Mouse (Mus musculus) megakaryocyte, embryonic 14.5 days (primary cell): Measurements from ENCODE around the gene Aox2. TPM values are rescaled to one million over a fixed set of nuclear protein-coding genes. Genes with fewer than 3 reads are reported as not detected.
A peak's percentile ranks its signal among the peaks of the same experiment; 100 is the strongest.

Experiments
- H3K27me3 ChIP-seq: replicated peaks from 2 replicates; pipeline ENCODE3; 2012; ENCODE audit warnings: inconsistent platforms
- H3K36me3 ChIP-seq: replicated peaks from 2 replicates; pipeline ENCODE3; 2012; ENCODE audit warnings: low read length, inconsistent platforms, mixed read lengths
- H3K4me1 ChIP-seq: 2 replicates; pipeline ENCODE4 v1.6.1; 2012; ENCODE audit warnings: inconsistent platforms
- H3K4me3 ChIP-seq: replicated peaks from 2 replicates; pipeline ENCODE3; 2012; ENCODE audit warnings: moderate library complexity, mild to moderate bottlenecking, inconsistent platforms
- H3K9me3 ChIP-seq: 2 replicates; pipeline ENCODE4 v1.6.1; 2012; ENCODE audit warnings: inconsistent platforms
- FLI1 ChIP-seq: IDR thresholded peaks from 2 replicates; pipeline ENCODE4 v1.6.1; 2012; ENCODE audit warnings: low read length, inconsistent platforms, mixed read lengths
- GATA1 ChIP-seq: IDR thresholded peaks from 3 replicates; pipeline ENCODE4 v1.6.1; 2012; ENCODE audit warnings: mixed read lengths, low read length, inconsistent platforms, borderline replicate concordance
- polyA plus RNA-seq: library from polyadenylated mRNA; stranded (reverse); fragments of >175 nt; gene quantifications from 2 replicates; pipeline ENCODE4 v1.2.3, GENCODE M21; 2012; ENCODE audit warnings: low replicate concordance; ENCODE audit not compliant: insufficient read depth

Aox2 gene
- polyA plus RNA-seq, 1 experiment = 0.04 TPM

DNA sequence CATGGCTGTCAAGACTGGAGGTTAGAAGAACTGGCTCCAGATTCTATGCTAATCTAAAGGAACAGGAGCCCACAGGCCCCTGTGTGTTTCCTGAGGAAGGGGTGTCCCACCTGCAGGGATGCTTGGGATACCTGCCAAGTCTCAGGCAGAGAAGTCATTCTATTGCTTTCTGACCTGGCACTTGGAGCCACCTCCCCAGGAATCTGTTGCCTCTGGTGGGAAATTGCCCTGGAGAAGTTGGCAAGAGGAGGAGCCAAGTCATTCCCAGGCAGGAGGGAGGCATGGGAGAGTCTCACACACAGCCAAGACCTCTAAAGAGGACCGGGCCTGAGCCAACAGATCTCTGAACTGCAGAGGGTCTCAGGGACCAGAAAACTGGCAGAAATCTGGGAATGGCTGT is 61.8 kb downstream of the Aox2 start:
- Histone ChIP-seq H3K9me3 (peaks cover 9% of the 10 kb centered on the region), H3K36me3 (no peaks in the 10 kb centered on the region), H3K4me1 (no peaks in the 10 kb centered on the region), H3K4me3 (no peak overlapping the region), H3K27me3 (peaks cover 2% of the 10 kb centered on the region)
- no peak for TF ChIP-seq FLI1
- TF ChIP-seq GATA1 = no peak

DNA sequence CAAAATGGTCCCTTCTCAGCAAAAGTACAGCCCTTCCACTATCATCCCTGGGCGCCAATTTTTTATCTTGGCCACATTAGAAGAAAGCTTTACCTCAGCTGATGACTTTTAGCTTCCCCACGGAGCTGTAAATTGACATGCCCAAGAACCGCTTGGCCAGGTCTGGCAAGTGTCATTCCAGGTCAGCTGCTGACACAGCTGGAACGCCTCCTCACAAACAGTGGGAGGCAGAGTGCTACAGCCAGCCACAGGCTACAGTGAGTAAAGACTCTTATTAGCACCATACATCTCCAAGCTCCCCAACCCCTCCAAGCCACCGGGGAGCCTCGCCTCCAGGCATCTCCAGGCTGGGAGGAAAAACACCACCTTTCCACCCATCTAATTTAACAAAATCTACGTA is 63.5 kb downstream of the Aox2 start:
- Histone ChIP-seq H3K4me1 (no peaks in the 10 kb centered on the region), H3K9me3 (peaks cover 6% of the 10 kb centered on the region), H3K27me3 (peaks cover 2% of the 10 kb centered on the region), H3K36me3 (no peaks in the 10 kb centered on the region), H3K4me3 (no peak overlapping the region)
- TF ChIP-seq GATA1 = no peak
- no peak for TF ChIP-seq FLI1

DNA sequence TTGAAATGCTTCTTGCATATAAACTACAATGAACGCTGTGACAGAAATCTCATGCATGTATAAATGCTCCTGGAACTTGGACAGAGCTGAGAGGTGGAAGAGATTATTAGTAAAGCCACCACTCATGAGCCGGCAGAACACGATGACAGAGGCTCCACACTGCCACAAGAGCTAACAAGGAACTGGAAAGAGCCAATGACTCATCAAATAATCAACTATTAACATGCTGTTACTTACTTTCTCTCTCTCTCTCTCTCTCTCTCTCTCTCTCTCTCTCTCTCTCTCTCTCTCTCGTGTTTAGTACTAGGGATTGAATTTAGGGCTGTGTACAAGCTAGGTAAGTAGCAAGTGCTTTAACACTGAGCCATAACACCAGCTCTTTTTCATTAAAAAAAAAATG is 65.7 kb downstream of the Aox2 start:
- no peak overlapping the region for H3K4me3 ChIP-seq
- no peak for TF ChIP-seq FLI1
- no peak for TF ChIP-seq GATA1
- H3K36me3 ChIP-seq = no peaks in the 10 kb centered on the region
- H3K27me3 ChIP-seq = peaks cover 2% of the 10 kb centered on the region
- H3K4me1 ChIP-seq = no peaks in the 10 kb centered on the region
- H3K9me3 ChIP-seq = no peaks in the 10 kb centered on the region

- Histone ChIP-seq H3K36me3 (no peaks in the 10 kb centered on the region), H3K27me3 (peaks cover 2% of the 10 kb centered on the region), H3K4me1 (no peaks in the 10 kb centered on the region), H3K4me3 (no peak overlapping the region), H3K9me3 (no peaks in the 10 kb centered on the region)
- TF ChIP-seq FLI1 (no peak), GATA1 (no peak)
These were observed 66.4 kb downstream of the Aox2 start for GRCm38 (mm10) chr1:58344570-58344969.

- TF ChIP-seq FLI1 (no peak), GATA1 (no peak)
- peaks cover 2% of the 10 kb centered on the region for H3K27me3 ChIP-seq
- no peaks in the 10 kb centered on the region for H3K36me3 ChIP-seq
These were observed 68.0 kb downstream of the Aox2 start for GRCm38 (mm10) chr1:58346159-58346558.

GRCm38 (mm10) chr1:58348712-58349111 is 70.6 kb downstream of the Aox2 start:
- Histone ChIP-seq H3K9me3 (no peaks in the 10 kb centered on the region), H3K27me3 (no peaks in the 10 kb centered on the region), H3K4me1 (no peaks in the 10 kb centered on the region), H3K4me3 (no peak overlapping the region), H3K36me3 (no peaks in the 10 kb centered on the region)
- TF ChIP-seq FLI1 = no peak
- TF ChIP-seq GATA1 = no peak

More at GRCm38 (mm10) chr1:58346159-58346558, 68.0 kb downstream of the Aox2 start:
- Histone ChIP-seq H3K9me3 (no peaks in the 10 kb centered on the region), H3K4me1 (no peaks in the 10 kb centered on the region), H3K4me3 (no peak overlapping the region)

DNA sequence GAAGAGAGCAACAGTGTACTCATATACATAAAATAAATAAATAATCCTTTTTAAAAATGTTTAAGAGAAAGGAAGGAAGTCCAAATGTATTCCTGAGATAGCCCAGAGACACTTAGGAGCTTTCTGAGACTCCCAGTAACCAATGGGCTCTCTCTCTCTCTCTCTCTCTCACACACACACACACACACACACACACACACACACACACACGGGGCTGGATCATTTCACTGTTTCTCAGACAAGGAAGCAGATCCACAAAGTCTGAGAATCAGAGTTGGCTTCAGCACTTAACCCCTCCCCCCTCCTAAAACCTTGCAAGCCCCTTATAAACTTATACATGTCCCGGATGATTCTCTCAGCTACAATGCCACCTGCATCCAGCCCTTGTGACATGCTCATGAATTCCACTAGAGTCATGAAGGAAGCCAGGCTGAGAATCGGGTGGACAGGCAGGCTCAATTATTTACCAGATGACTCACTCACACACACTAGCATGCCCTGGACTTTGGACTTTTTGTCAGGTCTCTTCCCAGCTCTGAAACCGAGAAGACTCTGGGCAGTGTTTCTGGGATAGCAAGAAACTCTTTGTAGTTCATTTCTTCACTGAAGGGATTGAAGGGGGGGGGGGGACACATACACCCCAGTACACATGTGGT is 75.2 kb downstream of the Aox2 start:
- H3K4me3 ChIP-seq = no peak overlapping the region
- H3K27me3 ChIP-seq = no peaks in the 10 kb centered on the region
- H3K4me1 ChIP-seq = no peaks in the 10 kb centered on the region
- no peaks in the 10 kb centered on the region for H3K36me3 ChIP-seq
- TF ChIP-seq FLI1 (no peak), GATA1 (no peak)
- no peaks in the 10 kb centered on the region for H3K9me3 ChIP-seq

GRCm38 (mm10) chr1:58358958-58359901 is 81.1 kb downstream of the Aox2 start:
- no peaks in the 10 kb centered on the region for H3K36me3 ChIP-seq
- H3K4me1 ChIP-seq = peaks cover 10% of the 10 kb centered on the region
- H3K27me3 ChIP-seq = peaks cover 3% of the 10 kb centered on the region
- H3K4me3 ChIP-seq = peak overlapping the region; percentile 14
- H3K9me3 ChIP-seq = peaks cover under 1% of the 10 kb centered on the region; the same call in 1 of the 2 replicates
- no peak for TF ChIP-seq GATA1
- no peak for TF ChIP-seq FLI1

GRCm38 (mm10) chr1:58362296-58362695 is 84.2 kb downstream of the Aox2 start:
- peaks cover 10% of the 10 kb centered on the region for H3K4me1 ChIP-seq
- no peak overlapping the region for H3K4me3 ChIP-seq
- no peaks in the 10 kb centered on the region for H3K36me3 ChIP-seq
- no peak for TF ChIP-seq FLI1
- TF ChIP-seq GATA1 = no peak
- H3K27me3 ChIP-seq = peaks cover 3% of the 10 kb centered on the region
- peaks cover 15% of the 10 kb centered on the region for H3K9me3 ChIP-seq

GRCm38 (mm10) chr1:58364551-58364950 is 86.4 kb downstream of the Aox2 start:
- H3K27me3 ChIP-seq = no peaks in the 10 kb centered on the region
- H3K4me3 ChIP-seq = no peak overlapping the region
- peaks cover 24% of the 10 kb centered on the region for H3K9me3 ChIP-seq
- TF ChIP-seq FLI1 (no peak), GATA1 (no peak)
- peaks cover 2% of the 10 kb centered on the region for H3K4me1 ChIP-seq
- no peaks in the 10 kb centered on the region for H3K36me3 ChIP-seq

GRCm38 (mm10) chr1:58365829-58366228 is 87.7 kb downstream of the Aox2 start:
- peaks cover 24% of the 10 kb centered on the region for H3K9me3 ChIP-seq
- no peaks in the 10 kb centered on the region for H3K4me1 ChIP-seq
- no peaks in the 10 kb centered on the region for H3K36me3 ChIP-seq
- TF ChIP-seq FLI1 (no peak), GATA1 (no peak)
- no peak overlapping the region for H3K4me3 ChIP-seq
- H3K27me3 ChIP-seq = no peaks in the 10 kb centered on the region
